Mouse (Mus musculus) heart, embryonic 14.5 days (tissue): ENCODE data around the gene Cmtr1. TPM values are rescaled to one million over a fixed set of nuclear protein-coding genes. Genes with fewer than 3 reads are reported as not detected.
A peak's percentile ranks its signal among the peaks of the same experiment; 100 is the strongest.

Experiments used
- ATAC-seq: fragments of 200-750 bp; cut with Nextera tagmentation; 2 replicates; pipeline ENCODE4 v1.8.0; 2017; ENCODE audit warnings: low read depth, moderate TSS enrichment; ENCODE audit not compliant: insufficient number of reproducible peaks, insufficient read depth, low FRiP score
- H3K27ac ChIP-seq, 2 experiments: fragments of 200-500 bp in 1 of 2; fragments of 300-500 bp in 1 of 2; sonication (generic) in 1 of 2; replicated peaks in 1 of 2; 2 replicates each; pipeline ENCODE4 v1.5.1; 2012 to 2014; ENCODE audit warnings: low read depth in 2 of 2, low read length in 2 of 2, control low read depth in 1 of 2, mild to moderate bottlenecking in 1 of 2, mixed read lengths in 1 of 2; ENCODE audit not compliant: control insufficient read depth in 1 of 2, insufficient read depth in 1 of 2
- H3K27me3 ChIP-seq: fragments of 300-500 bp; sonication (generic); 2 replicates; pipeline ENCODE4 v1.6.1; 2014; ENCODE audit warnings: mild to moderate bottlenecking, low read length, control low read depth; ENCODE audit not compliant: control insufficient read depth, insufficient read depth
- H3K36me3 ChIP-seq: fragments of 300-500 bp; sonication (generic); 2 replicates; pipeline ENCODE4 v1.6.1; 2014; ENCODE audit warnings: mild to moderate bottlenecking, control low read depth, low read length, mixed read lengths; ENCODE audit not compliant: control insufficient read depth, insufficient read depth
- H3K4me1 ChIP-seq, 2 experiments: fragments of 200-500 bp in 1 of 2; fragments of 300-500 bp in 1 of 2; sonication (generic) in 1 of 2; 2 replicates each; pipeline ENCODE4 v1.6.1; 2012 to 2014; ENCODE audit warnings: low read length in 2 of 2, control low read depth in 1 of 2, mixed read lengths in 1 of 2; ENCODE audit not compliant: control insufficient read depth in 2 of 2, insufficient read depth in 2 of 2
- H3K4me2 ChIP-seq: fragments of 300-500 bp; sonication (generic); 2 replicates; pipeline ENCODE4 v1.6.1; 2014; ENCODE audit warnings: mild to moderate bottlenecking, low read length
- H3K4me3 ChIP-seq, 2 experiments: fragments of 200-500 bp in 1 of 2; fragments of 300-500 bp in 1 of 2; sonication (generic) in 1 of 2; 2 replicates each; pipeline ENCODE4 v1.5.1; 2012 to 2014; ENCODE audit warnings: low read length in 2 of 2, mild to moderate bottlenecking in 2 of 2, control low read depth in 1 of 2, low read depth in 1 of 2, moderate library complexity in 1 of 2; ENCODE audit not compliant: control insufficient read depth in 1 of 2, insufficient read depth in 1 of 2
- H3K9ac ChIP-seq: fragments of 300-500 bp; sonication (generic); 2 replicates; pipeline ENCODE4 v1.6.1; 2014; ENCODE audit warnings: mild to moderate bottlenecking, low read length
- H3K9me3 ChIP-seq: fragments of 300-500 bp; sonication (generic); 2 replicates; pipeline ENCODE4 v1.6.1; 2016; ENCODE audit warnings: low read length, control low read depth; ENCODE audit not compliant: control insufficient read depth
- WGBS: fragments of 180-500 bp; shearing (Covaris S2); extraction: QIAGEN DNeasy Blood & Tissue Kit; methylation state at CpG from one replicate; pipeline ENCODE4 v1.1.7; 2014; 5-methylcytosine and 5-hydroxymethylcytosine counted together
- polyA plus RNA-seq: library from polyadenylated mRNA; unstranded; fragments of >200 nt; fragmentation: Nextera tagmentation; extraction: Ambion mirVana; gene quantifications from 2 replicates; pipeline ENCODE4 v1.2.1, GENCODE M21; 2014

Cmtr1 gene
- polyA plus RNA-seq, 1 experiment from 2014 or later, result 81.3 TPM

DNA sequence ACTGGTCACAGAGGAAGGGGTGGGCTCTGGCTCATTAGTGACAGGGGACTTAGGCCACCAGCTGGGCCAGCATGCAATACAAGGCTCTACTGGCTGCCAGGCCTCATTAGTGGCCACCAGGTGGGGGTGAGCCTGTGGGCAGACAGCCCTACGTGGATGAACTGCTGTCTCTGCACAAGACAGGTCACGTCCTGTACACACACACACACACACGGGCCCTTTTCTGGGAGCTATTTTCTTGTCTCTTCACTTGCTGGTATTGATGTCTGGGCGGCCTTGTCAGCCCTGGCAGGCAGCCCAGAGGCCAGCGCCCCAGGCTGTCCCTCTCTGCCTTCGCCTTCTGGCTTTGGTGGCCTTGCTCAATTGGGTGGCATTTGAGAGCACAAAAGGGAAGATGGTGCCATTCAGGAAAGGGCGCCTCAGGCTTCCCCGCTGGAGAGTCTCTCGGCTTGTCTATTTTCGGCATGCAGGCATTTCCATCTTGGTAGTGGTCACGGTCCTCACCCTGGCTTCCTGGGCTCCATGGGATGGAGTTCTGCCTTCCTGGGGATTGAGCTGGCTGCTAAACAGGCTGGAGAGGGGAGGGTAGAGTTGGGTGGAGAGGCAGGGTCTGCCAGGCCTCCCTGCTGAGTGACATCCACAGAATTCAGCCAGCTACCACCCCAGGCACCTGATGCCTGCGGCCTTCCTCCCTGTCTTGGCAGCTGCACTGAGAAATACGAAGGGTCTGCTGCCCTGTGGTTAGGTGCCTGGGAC lies 70.3 kb downstream of the Cmtr1 start:
- Histone ChIP-seq H3K27me3 (no peaks in the 10 kb centered on the region), H3K36me3 (no peaks in the 10 kb centered on the region), H3K4me3 (no peak overlapping the region), H3K4me2 (0 out of 2 replicates have a peak overlapping the region, but pooled peaks have one; percentile 21), H3K9ac (no peak overlapping the region), H3K27ac (peak overlapping the region; percentile 82 to 84), H3K9me3 (no peaks in the 10 kb centered on the region), H3K4me1 (peaks cover 14 to 16% of the 10 kb centered on the region in 2 experiments)
- no peak; the same call in 1 of the 2 replicates for ATAC-seq
- 33% methylated on average over 13 of the region's 13 CpGs for WGBS

DNA sequence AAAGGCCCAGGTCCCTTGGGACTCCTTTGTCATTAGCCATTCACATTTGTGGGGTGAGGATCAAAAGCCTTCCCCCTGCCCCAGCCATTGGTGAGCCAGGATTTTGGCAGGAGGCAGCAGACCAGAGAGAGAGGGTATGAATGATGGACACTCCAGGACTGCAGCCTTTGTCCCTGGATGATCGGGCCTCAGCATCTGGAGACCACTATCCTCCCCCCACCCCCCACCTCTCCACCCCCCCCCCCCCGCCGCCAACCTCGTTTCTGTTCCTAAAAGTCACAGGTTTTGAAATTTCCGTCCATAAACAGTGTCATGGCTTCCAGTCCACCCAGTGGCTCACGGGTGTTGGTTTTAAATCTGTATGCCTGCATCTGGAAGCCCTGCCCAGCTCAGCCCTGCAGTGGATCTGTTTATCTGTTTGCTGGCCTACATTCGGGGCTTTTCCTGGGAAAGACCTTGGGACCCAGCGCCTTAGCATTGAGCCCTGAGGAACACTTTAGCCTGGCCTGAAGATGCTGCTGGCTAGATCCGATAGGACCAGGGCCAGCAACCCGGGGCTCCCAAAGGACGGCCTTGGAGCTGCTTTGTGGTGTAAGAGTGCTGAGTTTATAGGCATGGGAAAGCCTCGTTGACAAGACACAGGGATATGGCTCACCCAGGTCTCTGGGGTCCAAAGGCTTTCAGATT lies 71.0 kb downstream of the Cmtr1 start:
- H3K4me3 ChIP-seq, result no peak overlapping the region
- H3K27me3 ChIP-seq, result no peaks in the 10 kb centered on the region
- H3K27ac ChIP-seq, result peak overlapping the region; percentile 82 to 84
- WGBS, result 65% methylated on average over 12 of the region's 12 CpGs
- peaks cover 17 to 18% of the 10 kb centered on the region in 2 experiments for H3K4me1 ChIP-seq
- H3K36me3 ChIP-seq, result no peaks in the 10 kb centered on the region
- no peak overlapping the region for H3K9ac ChIP-seq
- H3K9me3 ChIP-seq, result no peaks in the 10 kb centered on the region
- H3K4me2 ChIP-seq, result no peak overlapping the region
- ATAC-seq, result no peak

DNA sequence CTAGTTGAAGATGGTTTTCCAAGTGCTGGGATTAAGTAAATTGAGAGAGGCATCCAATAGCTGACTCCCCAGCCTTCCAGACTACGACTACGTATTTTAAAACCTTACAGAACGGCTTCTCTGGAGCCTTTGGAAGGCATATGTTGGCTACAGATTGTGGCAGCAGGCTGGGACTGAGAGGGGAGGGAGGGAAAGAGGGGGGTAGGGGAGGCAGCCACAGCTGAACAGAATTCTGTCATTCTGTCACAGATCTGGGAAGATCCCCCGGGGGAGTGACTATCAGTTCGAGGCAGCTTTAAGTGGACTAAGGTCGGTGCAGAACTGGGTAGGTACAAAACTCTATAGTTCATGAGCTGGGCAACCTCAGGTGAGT lies 71.5 kb downstream of the Cmtr1 start:
- peak overlapping the region in 1 of 2 experiments; percentile 82; a peak in 1 of 4 replicates for H3K27ac ChIP-seq
- no peaks in the 10 kb centered on the region for H3K9me3 ChIP-seq
- H3K4me2 ChIP-seq, result no peak overlapping the region
- 69% methylated on average over 6 of the region's 6 CpGs for WGBS
- no peaks in the 10 kb centered on the region for H3K36me3 ChIP-seq
- no peaks in the 10 kb centered on the region for H3K27me3 ChIP-seq
- H3K4me1 ChIP-seq, result peaks cover 18 to 22% of the 10 kb centered on the region in 2 experiments
- H3K4me3 ChIP-seq, result no peak overlapping the region
- no peak for ATAC-seq
- H3K9ac ChIP-seq, result no peak overlapping the region

DNA sequence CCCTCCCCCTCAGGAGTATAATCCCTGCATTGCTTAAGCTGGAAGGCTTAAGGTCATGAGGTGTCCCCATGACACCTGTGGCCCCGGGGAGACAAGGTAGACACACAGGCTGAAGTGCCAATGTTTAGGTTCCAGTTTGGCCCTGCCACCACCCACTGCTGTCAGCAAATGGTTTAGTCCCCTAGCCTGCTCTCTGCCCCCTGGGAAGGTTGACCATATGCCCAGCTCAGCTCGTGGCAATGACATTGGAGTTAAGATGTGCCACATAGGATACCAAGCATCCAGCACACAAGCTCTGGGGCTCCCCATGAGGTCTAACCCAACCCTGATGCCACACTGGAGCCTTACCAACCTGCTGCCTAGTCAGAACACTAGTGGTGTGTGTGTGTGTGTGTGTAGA lies 72.1 kb downstream of the Cmtr1 start:
- H3K4me2 ChIP-seq, result no peak overlapping the region
- no peaks in the 10 kb centered on the region for H3K27me3 ChIP-seq
- no peak overlapping the region for H3K27ac ChIP-seq
- H3K9me3 ChIP-seq, result no peaks in the 10 kb centered on the region
- no peak overlapping the region for H3K4me3 ChIP-seq
- 78% methylated on average over 2 of the region's 2 CpGs for WGBS
- peaks cover 16 to 22% of the 10 kb centered on the region in 2 experiments for H3K4me1 ChIP-seq
- no peak overlapping the region for H3K9ac ChIP-seq
- no peaks in the 10 kb centered on the region for H3K36me3 ChIP-seq
- no peak for ATAC-seq

DNA sequence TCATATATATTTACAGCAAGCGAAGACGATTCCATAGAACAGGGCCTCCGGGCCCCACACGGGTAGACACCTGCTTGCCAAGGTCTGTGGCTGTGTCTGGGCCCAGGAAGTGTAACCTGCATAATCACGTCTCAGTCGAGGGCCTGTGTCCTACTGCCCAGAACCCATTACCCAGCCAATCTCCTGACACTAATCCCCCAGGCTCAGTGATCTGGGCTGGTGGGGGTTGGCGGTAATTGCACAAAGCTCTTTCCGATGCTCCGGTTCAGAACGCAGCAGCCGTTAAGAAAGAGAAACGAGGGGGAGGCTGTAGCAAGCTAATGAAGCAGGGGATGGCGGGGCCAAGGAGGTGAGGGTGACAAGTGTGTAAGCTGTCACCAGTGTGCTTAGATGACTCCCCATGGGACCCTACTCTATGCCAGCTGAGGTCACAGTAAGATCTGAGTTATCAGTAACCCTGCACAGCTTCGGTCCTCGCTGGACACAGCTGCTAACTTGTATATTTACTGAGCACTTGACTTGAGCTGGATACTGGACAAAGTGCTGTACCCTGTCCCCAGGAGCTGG lies 76.1 kb downstream of the Cmtr1 start:
- Histone ChIP-seq H3K4me3 (no peak overlapping the region), H3K36me3 (no peaks in the 10 kb centered on the region), H3K4me2 (peak overlapping the region; percentile 18; the same call in 1 of the 2 replicates), H3K27me3 (no peaks in the 10 kb centered on the region), H3K27ac (peak overlapping the region in 1 of 2 experiments; percentile 41; a peak in 2 of 4 replicates), H3K4me1 (peaks cover 13 to 29% of the 10 kb centered on the region in 2 experiments), H3K9ac (0 out of 2 replicates have a peak overlapping the region, but pooled peaks have one; percentile 25), H3K9me3 (no peaks in the 10 kb centered on the region)
- WGBS, result 32% methylated on average over 15 of the region's 15 CpGs
- no peak for ATAC-seq

DNA sequence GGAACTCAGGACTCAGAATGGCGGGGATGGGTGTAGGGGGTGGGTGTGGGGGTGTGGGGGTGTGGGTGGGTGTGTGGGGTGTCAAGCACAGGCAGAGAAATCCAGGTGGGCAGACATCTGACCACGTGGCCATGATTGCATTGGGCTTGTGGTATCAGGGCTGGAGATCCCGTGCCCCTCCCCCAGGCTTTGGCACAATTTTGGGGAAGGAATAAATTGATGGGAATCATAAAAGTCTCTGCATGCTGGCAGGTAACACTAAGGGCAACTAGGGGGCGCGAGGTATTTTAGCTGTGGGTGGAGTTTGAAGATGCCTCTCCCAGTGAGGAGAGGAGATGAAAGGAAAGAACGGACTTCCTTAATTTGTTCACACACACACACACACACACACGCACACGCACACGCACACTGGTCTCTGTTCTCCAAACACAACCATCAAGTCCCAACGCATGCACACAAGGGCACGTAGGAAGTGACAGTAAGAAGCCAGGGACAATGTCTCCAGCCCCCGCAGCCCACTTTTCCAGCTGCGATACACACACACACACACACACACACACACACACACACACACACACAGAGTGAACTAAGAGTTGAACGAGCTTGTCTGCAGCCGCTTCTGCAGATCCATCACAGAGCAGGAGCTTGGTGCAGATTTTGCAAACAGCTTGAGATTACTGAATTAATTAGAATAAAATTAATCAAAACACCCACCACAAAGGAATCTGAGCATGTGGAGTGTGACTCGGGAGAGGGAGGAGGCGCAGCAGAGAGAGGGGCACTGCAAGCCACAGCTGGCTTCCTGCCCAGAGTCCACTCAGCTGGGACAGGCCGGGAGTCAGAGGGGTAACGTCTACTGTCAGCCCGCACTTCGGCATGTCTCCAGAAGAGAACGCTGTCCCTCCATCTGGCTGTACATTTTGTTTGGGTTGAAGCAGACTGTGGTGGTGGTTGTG lies 77.7 kb downstream of the Cmtr1 start:
- Histone ChIP-seq H3K27me3 (no peaks in the 10 kb centered on the region), H3K9ac (peak overlapping the region; percentile 47; the same call in 1 of the 2 replicates), H3K36me3 (no peaks in the 10 kb centered on the region), H3K4me1 (peaks cover 20 to 35% of the 10 kb centered on the region in 2 experiments), H3K4me2 (peak overlapping the region; percentile 41), H3K27ac (peak overlapping the region; percentile 50 to 58; a peak in 3 of 4 replicates), H3K9me3 (no peaks in the 10 kb centered on the region), H3K4me3 (no peak overlapping the region)
- ATAC-seq, result peak; percentile 60; the same call in 1 of the 2 replicates
- WGBS, result 34% methylated on average over 22 of the region's 22 CpGs

DNA sequence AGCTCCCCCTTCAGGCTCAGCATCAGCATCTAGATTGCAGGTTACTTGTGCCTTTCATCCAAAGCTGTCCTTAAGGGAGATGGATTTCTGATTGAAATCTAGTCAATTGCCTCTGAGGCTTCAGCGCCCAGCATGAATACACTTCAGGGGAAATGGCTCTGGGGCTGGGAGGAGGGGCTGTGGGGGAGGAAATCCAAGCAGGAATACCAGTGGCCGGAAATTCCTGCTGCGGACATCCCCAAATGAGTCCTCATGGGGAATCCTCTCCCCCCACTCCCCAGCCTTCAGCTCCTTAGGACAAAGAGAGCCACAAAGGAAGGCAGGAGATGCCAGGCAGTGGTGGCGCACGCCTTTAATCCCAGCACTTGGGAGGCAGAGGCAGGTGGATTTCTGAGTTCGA lies 87.1 kb downstream of the Cmtr1 start:
- H3K9me3 ChIP-seq, result no peaks in the 10 kb centered on the region
- no peak for ATAC-seq
- H3K27me3 ChIP-seq, result no peaks in the 10 kb centered on the region
- H3K4me2 ChIP-seq, result no peak overlapping the region
- 74% methylated on average over 6 of the region's 6 CpGs for WGBS
- H3K4me3 ChIP-seq, result no peak overlapping the region
- no peaks in the 10 kb centered on the region for H3K36me3 ChIP-seq
- no peak overlapping the region for H3K27ac ChIP-seq
- H3K9ac ChIP-seq, result no peak overlapping the region
- H3K4me1 ChIP-seq, result peaks cover 15 to 22% of the 10 kb centered on the region in 2 experiments
